Mouse (Mus musculus) cerebellum, postnatal 36 days (tissue): ENCODE data around the gene Deup1.
"Not testable (repeated sequence)": the region's sequence is repeated elsewhere in the genome, so short reads cannot be mapped to it uniquely, and the experiment has no call there.

Source experiments
- DNase-seq, 2 experiments: peaks; one replicate each; pipeline ENCODE4 v3.0.0; 2021 to 2022; ENCODE audit warnings: mixed read lengths in 2 of 2

The Deup1 gene

GRCm38 (mm10) chr9:15587157-15587854 is 40.4 kb downstream of the Deup1 start:
- DNase-seq, result no peak

- no peak for DNase-seq
Observed at GRCm38 (mm10) chr9:15585956-15586355, 41.8 kb downstream of the Deup1 start.

- DNase-seq, result no peak
Observed at GRCm38 (mm10) chr9:15584209-15584608, 43.5 kb downstream of the Deup1 start.

- DNase-seq, result no peak
Observed at GRCm38 (mm10) chr9:15582026-15582425, 45.7 kb downstream of the Deup1 start.

- no peak for DNase-seq
Observed at GRCm38 (mm10) chr9:15580176-15580575, 47.6 kb downstream of the Deup1 start.

GRCm38 (mm10) chr9:15578946-15579345 is 48.8 kb downstream of the Deup1 start:
- DNase-seq, result no peak

- DNase-seq, result no peak
Observed at GRCm38 (mm10) chr9:15578427-15578826, 49.3 kb downstream of the Deup1 start.

GRCm38 (mm10) chr9:15574750-15575454 is 52.8 kb downstream of the Deup1 start:
- DNase-seq, result no peak

GRCm38 (mm10) chr9:15562353-15562752 is 65.4 kb downstream of the Deup1 start:
- DNase-seq, result no peak

- no peak for DNase-seq
Observed at GRCm38 (mm10) chr9:15560451-15560850, 67.3 kb downstream of the Deup1 start.

GRCm38 (mm10) chr9:15553322-15553721 is 74.4 kb downstream of the Deup1 start:
- DNase-seq, result no peak

- peak in 1 of 2 experiments; percentile 6 for DNase-seq
Observed at GRCm38 (mm10) chr9:15551933-15552851, 75.5 kb downstream of the Deup1 start.

GRCm38 (mm10) chr9:15551073-15551472 is 76.7 kb downstream of the Deup1 start:
- DNase-seq, result not testable (repeated sequence)

GRCm38 (mm10) chr9:15550461-15550961 is 77.2 kb downstream of the Deup1 start:
- no peak for DNase-seq

- DNase-seq, result no peak
Observed at GRCm38 (mm10) chr9:15541735-15542354, 85.9 kb downstream of the Deup1 start.

- no peak for DNase-seq
Observed at GRCm38 (mm10) chr9:15538979-15539533, 88.7 kb downstream of the Deup1 start.

- DNase-seq, result no peak
Observed at GRCm38 (mm10) chr9:15537455-15538048, 90.2 kb downstream of the Deup1 start.

- DNase-seq, result no peak
Observed at GRCm38 (mm10) chr9:15536861-15537426, 90.8 kb downstream of the Deup1 start.

- DNase-seq, result no peak
Observed at GRCm38 (mm10) chr9:15535418-15535817, 92.3 kb downstream of the Deup1 start.

- DNase-seq, result no peak
Observed at GRCm38 (mm10) chr9:15534110-15534509, 93.6 kb downstream of the Deup1 start.

- DNase-seq, result no peak
Observed at GRCm38 (mm10) chr9:15533336-15534070, 94.2 kb downstream of the Deup1 start.
